Mouse (Mus musculus): ENCODE measurements at regions not wholly inside any gene's neighbourhood (a gene's known extent, or its start where the extent isn't known, plus 50 kb on each side); places are given as distances from the start of the nearest gene placed in this dataset.

DNA sequence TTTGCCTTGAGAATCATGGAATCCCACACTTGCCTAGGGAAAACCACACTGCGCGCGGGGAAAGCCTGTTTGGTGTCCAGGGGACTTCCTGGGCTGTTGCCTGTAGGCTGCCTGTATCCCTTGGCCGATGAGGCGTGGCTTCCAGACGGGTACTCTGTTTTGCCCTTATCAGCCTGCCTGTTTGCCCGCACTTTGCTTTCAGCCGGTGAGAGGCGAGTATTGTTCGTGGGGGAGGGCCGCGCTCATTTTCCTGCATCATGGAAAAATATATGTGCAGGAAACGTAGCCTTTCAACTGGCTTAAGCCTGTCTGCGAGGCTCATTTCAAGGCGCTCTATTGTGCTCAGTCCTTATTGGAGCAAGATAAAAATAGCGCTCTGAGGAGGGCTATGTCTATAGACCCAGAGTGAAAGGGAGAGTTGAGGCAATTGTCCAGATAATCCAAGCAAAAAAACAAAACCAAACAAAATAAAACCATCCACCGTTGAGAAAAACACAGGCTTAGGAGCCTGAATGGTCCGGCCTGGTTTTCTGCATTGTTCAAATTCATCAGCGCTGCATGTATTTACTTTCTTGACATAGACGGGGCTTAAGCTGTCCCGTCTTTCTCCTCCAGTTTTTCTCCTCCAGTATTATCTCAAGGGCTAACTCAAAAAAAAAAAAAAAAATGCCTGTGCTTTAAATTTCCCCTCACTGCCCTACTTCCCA lies 67.9 kb downstream of the Klf5 start:
- DNase-seq: no peak

DNA sequence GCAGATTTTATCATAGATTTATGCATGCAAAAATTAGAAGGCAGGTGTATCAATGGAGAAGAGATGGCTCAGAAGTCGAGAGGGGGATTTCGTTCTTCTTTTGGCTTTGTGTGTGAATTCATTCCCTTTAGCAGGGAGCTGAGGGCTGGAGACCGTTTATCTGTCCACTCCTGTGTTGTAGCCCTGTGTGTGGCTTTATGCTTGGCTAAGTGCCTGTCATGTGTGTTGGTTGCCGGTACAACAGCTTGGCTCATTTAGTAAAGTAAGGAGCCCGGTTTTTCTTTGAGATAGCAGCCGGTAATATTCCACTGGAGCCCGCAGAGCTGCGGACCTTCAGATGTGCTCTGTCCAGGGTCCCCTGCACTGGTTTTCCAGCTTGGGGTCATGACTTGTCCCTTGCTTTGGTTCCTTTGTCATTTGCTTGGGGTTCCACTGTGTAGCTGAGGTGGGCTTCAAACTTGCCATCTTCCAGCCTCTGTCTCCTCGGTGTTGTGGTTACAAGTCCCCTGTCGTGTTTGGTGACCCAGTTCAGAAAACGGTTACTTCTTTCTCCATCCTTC lies 68.6 kb downstream of the Klf5 start:
- no peak for DNase-seq

DNA sequence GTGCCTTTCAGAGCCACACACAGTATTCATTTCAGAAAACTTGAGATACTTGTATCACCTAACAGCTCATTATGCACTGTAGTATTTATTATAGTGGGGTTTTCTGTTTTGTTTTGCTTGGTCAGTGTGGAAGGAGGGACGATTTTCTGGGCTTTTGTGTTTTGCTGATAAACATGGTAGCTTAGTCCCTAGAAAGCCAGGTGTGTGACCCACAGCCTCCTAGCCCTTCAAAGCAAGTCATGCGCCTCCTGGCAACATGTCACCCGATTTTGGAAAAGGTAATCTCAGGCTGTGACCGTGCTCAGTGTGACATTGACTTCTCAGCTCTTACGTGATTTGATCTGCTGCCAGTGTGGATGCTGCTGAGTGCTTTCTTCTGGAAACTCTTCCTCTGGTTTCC lies 70.9 kb downstream of the Klf5 start:
- no peak for DNase-seq

DNA sequence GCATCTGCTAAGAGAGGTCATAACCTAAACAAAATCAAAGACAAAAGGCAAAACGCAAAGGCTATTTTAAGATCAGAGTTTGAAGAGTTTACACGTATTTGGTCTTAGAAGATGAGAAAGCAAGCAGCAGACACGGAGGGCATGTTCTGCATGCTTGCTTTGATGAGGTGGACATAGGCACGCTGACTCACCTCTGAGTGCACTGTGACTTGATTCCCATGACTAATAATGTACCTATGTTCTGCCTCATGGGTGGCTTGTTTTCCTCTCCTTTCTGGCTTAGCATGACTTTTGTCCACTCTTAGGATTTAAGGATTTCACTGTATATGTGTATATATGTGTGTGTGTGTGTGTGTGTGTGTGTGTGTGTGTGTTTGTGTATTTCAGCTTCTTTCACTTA lies 75.2 kb downstream of the Klf5 start:
- DNase-seq: no peak

DNA sequence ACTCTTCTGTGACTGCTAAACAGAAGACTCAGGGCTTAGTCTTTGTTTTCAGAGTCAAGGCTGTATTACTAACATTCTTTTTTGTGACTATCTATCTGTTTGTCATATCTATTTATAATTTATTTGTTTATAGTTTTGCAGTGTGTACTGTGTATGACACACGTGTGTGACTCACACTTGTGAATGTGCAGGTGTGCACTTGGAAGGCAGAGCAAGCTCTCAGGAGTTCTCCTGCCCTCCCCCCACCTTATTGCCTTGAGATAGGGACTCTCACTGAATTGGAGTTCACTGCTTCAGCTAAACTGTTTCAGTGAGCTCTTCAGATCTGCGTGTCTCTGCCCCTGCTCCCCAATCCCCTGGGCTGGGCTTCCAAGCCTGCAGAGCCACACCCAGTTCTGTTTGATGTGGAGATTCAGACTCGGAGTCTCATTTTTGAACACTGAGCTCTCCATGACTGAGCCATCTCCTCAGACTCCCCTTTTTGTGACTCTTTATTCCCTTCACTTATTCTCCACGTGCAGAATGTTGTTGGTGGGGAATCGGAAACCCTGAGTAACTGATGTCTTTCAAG lies 76.6 kb downstream of the Klf5 start:
- DNase-seq: no peak

DNA sequence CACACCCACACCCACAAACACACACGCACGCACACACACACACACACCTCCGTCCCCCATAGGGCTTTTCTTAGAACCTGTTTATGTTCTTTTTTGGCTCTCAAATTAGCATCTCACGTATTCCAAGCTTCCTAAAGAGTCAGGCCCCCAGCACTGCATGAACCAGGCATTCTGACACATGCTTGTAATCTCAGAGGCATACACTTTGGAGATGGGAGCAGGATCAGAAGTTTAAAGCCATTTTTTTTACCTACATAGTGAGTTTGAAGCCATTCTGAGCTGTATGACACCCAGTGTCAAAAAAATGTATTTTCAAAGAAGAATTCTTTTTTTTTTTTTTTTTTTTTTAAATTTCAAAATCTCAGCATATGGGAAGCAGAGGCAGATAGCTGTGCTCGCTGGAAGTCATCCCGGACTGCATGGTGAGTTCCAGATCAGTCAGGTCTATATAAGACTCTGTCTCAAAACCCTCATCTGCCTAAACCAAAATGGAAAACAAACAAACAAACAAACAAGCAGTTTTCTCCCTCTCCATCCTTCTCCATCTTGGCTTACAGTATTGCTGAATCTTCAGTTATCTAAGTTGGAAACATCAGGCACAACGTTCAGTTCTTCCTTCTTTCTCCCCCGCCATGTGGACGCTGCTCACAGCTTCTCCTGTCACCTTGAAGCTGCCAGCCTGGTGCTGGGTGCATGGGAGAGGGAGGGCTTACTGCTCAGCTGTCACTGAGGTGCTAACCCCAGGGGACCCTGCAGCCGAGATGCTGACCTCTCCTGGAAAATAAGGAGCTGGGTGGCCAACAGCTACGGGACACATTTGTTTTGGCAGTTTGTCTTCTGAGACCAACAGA lies 78.4 kb downstream of the Klf5 start:
- DNase-seq: no peak

DNA sequence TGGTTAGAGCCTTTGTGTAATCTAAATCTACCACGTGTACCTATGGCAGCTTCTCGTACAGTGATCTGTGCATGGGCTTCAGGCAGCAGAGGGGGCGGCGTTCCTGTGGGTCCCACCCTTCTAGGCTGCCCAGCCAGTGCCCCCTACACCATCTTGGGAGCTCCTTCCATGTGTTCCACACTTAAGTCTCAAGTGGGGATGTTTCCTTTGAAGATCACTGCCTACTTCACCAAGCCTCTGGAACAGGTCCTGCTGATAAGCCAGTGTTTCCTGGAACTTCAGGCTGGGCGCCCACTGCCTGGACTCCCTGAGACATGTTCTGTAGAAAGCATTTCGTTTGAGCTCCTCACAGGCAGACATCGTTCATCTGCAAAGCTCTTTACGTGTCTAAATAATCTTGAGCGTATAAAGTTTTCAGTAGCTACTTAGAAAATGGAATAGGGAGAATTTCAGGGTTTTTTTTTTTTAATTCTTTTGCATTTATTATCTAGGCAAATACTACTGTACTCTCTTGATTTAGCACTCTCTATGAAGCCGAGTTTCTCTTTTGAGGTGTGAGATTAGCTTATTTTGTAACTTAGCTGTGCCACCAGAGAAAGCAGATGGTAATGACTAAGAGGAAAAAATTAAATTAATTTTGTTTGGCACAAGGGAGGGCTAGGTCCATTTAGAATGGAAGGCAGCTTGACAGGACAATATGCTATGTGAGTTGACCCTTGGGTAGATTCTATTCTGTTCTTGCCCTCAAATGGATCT lies 82.9 kb downstream of the Klf5 start:
- DNase-seq: no peak

DNA sequence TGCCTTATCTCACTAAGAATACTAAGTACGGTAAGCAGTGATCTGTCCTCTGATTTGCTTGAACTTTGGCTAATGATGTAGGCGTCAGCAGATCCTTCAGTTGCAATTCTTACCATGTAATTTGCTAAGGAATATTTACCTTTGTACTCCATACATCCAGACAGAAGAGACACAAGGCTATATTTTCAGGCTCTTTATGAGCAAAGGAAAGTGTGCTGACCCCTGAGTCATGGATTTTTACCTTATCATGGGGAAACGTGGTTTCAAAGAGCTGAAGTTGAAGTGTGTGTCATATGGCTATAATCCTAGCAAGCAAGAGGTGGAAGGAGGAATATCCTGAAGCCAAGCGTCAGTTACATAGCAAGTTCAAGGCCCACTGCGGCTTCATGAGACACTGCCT lies 83.6 kb downstream of the Klf5 start:
- no peak for DNase-seq

DNA sequence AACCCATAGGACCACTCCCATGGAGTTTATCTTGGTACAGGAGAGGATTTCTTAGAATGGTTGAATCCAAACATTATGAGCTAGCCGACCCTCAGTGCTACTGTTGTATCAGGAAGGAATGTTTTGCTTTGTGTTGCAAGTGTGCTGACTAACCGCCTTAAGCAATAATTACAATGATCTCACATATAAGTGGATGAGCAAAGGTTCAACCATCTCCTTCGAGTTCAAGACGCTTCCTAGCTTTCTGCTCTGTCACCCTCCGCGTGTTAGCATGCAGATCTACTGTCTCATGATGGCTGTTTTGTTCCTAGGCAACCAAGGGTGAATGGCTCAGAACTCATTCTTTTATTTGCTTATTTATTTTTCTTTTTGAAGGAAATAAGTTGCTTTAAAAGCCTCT lies 84.7 kb downstream of the Klf5 start:
- DNase-seq: no peak

DNA sequence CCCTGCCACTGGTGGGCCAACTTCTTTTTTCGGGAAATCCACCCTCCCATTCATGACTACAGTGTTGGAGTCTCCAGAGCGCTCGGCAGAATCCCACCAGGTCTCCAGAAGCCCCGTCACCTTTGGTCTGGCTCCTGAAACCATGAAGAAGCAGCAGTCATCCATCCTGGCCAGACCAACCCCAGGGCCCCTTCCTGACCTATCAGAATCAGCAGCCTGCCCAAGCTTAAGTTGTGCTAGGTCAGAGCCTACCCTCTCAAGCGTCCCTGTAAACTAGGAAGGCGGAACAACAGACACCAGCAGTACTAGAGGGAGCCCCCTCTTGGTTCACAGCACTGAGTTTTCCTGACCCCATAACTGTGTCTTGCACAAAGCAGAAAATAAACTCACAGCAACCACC lies 89.1 kb downstream of the Klf5 start:
- DNase-seq: no peak

DNA sequence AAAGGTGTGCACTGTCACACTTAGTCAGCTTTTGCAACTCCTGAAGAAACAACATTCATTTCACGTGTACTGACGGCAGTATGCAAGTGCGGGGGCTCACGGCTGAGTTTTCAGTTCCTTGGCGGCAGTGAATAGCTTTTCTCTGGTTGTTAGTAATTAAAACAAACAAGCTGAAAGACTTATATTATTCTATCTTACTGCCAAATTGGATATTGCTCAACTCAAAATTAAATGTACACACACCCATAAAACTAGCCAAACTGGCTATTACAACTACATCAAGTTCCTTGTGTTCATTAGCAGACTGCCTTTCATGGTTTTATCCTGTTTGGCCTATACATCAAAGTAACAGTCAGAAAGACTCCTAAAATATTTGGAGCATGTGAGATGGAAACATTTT lies 90.8 kb downstream of the Klf5 start:
- no peak for DNase-seq

DNA sequence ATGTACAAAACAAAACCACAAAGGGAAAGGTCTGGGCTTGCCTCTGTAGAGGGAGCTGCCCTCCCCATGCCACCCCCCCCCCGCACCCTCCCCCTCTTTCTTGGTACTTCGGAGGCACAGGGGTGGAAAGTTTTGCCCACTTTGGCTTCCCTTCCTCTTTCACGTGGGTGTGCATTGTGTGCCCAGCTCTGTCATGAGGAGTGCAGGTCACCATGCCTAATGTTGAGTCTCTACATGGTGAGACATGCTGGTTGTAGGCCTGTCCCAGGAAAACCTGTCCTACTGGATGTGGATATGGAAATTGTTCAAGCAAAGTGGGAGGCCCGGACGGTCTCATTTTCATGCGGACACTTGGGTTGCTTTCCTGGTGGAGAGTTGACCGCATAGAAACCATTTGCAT lies 93.2 kb downstream of the Klf5 start:
- no peak for DNase-seq

DNA sequence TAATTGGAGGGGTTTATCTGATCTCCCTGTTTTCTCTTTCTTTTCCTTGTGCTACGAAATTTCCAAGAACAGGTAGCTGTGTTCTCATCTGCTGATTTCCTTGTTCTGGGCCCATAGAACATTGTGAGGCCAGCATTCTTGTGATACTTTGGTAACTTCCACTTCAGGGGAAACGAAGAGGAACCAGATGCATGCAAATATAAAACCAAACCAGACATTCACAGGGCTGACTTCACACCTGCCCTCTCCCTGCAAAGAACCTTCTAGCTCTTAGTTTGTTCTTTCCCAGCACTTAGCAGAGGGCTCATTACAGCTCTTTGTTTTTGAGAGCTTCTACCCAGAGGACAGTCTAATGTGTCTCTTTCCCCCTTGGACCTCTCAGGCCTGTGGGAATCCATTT lies 94.3 kb downstream of the Klf5 start:
- DNase-seq: no peak

DNA sequence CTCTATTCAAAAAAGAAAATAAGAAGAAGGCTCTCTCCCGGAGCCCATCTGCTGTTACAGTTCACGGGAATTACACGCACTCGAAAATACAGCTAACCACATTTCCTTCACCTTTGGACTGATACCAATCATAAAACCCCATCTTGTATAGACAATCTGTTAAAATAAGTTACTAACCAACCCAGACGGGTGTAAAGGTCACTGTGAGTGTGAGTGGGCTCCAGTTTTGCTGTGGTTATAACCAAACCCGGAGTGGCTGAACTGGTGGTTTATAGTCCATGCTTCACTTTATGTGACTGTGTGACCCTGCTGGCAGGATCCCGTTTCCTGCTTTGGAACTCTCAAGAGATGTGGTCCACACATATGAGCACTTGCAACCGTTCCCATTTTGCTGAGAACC lies 95.1 kb downstream of the Klf5 start:
- DNase-seq: no peak

DNA sequence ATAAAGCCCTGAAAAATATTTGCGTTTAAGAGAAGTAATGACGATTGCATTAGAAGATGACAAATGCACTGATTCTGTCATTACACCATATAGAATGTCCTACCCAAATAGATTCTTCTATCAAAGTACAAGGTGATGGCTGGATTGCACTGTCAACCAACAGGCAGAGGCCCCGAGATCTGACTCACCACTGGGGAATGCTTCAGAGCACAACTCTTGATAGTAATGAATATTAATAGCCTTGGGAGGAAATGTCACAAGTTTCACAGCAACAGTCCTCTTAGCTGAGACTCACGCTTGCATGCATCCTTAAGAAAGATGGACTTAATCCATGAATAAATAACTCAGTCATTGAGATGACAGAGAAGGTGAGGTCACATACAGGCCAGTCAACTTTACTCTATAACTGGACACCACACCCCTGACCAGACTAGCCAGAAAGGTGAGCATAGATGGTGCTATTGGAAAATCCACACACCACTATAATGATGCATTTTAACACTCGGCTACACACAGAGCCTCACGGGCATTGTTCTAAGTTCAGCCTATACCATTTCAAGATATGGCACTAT lies 104.8 kb downstream of the Klf5 start:
- DNase-seq: peak; percentile 40

DNA sequence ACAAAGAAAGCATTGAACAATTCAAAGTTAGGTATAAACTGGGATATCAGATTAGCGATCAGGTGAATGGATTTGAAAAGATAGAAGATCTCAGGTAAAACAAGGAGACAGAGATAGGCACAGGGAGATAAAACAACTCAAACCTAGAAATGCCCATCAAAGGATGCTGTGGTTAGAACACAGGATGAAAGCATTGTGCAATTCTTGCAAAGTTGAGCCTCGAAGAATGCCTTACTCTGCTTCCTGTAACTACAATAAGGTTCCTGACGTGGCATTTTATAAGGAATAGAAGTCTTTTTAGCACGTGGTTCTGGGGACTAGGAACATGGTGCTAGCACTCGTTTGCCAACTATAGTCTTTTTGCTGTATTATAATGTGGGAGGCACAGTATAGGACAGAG lies 106.7 kb downstream of the Klf5 start:
- DNase-seq: no peak

DNA sequence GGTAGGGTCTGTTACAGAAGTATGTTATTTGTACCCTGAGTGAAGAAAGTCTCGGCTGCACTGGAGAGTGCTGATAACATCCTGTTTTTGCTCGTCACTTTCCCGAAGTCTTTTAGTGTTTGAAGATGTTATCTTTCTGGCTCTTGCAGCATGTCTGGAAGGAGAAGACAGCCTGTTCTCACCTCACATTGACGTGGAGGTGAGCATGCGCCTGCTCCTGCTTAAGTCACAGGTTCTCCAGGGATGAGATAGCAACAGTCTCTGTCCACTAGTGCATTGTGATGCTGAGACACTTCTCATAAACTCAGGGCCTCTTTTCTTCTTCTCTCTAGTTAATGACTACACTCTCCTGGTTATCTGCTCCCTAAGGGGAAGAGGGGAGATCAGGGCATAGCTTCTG lies 113.3 kb downstream of the Klf5 start:
- no peak for DNase-seq

DNA sequence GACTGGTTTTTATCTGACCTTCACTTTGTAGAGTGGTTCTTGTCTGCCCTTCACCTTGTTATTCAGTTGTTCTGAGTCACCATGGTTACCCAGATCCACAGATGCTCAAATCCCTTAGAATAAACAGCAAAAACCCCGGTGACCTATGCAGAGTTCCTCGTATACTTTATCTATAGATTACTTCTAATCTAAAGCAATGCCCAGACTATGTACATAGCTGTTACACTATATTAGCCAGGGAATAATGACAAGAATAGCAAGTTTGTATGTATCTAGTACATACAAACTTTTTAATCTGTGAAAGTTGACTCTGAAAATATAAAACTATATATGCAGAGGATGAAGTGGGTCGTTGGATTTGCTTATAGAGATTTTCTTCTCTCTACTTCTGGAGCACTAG lies 117.7 kb downstream of the Klf5 start:
- DNase-seq: no peak

DNA sequence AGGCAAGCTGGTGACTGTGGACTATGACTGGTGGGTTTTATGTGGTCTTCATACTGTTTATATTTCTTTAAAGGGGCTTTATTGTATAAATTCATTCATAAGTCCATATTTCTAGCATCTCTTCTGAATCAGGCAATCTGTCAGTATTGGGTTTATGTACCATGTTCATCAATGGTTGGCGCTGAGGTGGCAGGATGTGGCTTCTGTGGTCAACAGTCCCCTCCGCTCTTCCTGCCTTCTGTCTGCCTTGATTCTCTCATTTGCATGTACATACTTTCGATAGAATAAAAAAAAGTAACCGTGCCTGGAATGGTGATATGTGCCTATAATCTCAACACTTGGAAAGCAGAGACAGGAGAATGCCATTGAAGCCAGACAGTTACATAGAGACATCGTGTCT lies 120.5 kb downstream of the Klf5 start:
- no peak for DNase-seq

DNA sequence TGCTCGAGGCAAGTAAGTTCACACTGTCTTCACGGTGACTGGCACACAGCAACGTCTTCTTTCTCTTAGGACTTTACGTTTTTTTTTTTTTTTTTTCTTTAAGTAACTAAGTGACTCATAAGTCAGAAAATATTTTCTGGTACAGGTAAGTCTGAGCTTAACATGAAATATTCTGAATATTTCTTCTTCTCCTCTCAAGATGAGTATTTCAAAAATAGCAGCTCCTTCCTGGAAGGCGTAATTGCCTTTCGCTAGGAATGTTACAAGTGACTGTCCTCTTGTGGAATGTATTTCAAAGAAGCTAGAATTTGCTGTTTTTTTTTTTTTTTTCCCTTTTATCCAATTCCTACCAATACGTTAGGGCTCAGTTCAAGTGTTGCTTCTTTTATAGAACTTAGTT lies 124.8 kb downstream of the Klf5 start:
- DNase-seq: no peak

DNA sequence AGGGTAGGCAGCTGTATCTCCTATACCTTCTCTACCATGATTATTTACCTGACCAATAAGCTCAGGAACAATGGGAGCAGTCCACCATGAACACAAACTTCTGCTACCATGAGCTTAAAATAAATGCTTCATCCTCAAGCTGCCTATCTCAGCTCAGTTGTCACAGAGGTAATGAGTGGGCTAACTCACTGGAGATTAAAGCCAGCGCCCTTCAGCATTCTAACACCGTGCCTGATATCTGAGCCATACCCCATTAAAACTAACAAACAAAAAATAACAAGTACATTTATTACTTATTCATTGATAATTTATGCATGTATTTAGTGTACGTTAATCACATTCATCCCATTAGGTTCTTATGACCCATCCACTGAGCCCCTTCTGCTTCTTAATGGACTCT lies 128.6 kb downstream of the Klf5 start:
- DNase-seq: no peak

DNA sequence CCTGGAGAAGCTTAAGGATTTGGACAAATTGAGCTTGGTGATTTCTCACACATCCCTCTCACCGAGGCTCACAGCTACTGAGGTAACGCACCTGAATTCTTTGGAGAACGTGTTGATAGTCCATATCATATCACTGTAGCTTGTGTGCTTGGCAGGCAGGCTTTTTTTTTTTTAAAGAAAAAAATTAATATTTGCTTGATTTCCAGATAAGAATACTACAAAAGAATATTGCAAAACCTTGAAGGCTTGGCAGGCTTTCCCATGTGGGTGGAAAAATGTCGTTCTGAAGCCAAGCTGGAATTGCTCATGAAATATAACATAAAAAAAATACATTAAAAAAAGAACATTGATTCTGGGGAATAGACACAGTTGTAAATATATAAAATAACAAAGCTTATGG lies 131.8 kb downstream of the Klf5 start:
- peak; percentile 10 for DNase-seq

Measured in adrenal gland, postnatal 14 days (tissue).